Mouse (Mus musculus) heart, postnatal 0 days (tissue): ENCODE data around the gene Ramp1. TPM values are rescaled to one million over a fixed set of nuclear protein-coding genes. Genes with fewer than 3 reads are reported as not detected.
A peak's percentile ranks its signal among the peaks of the same experiment; 100 is the strongest.

Experiments
- ATAC-seq: fragments of 200-750 bp; cut with Nextera tagmentation; 2 replicates; pipeline ENCODE4 v1.8.0; 2017; ENCODE audit warnings: low read depth, moderate number of reproducible peaks, moderate library complexity; ENCODE audit not compliant: insufficient read depth
- DNase-seq: peaks from one replicate; pipeline ENCODE4 v3.0.0-alpha.2; 2016; ENCODE audit warnings: low spot score
- H3K27ac ChIP-seq: fragments of 300-500 bp; sonication (generic); 2 replicates; pipeline ENCODE4 v1.5.1; 2014; ENCODE audit warnings: low read depth, mild to moderate bottlenecking
- H3K27me3 ChIP-seq: fragments of 300-500 bp; sonication (generic); 2 replicates; pipeline ENCODE4 v1.6.1; 2014; ENCODE audit warnings: low read length, mixed read lengths; ENCODE audit not compliant: control insufficient read depth, insufficient read depth
- H3K36me3 ChIP-seq: fragments of 300-500 bp; sonication (generic); replicated peaks from 2 replicates; pipeline ENCODE4 v1.6.1; 2014; ENCODE audit warnings: low read length, mixed read lengths; ENCODE audit not compliant: control insufficient read depth, insufficient read depth
- H3K4me1 ChIP-seq: fragments of 300-500 bp; sonication (generic); 2 replicates; pipeline ENCODE4 v1.6.1; 2014; ENCODE audit warnings: antibody characterized with exemption; ENCODE audit not compliant: control insufficient read depth, insufficient read depth
- H3K4me2 ChIP-seq: fragments of 300-500 bp; sonication (generic); 2 replicates; pipeline ENCODE4 v1.6.1; 2014; ENCODE audit warnings: low read depth, mild to moderate bottlenecking, low read length, moderate library complexity
- H3K4me3 ChIP-seq: fragments of 300-500 bp; sonication (generic); 2 replicates; pipeline ENCODE4 v1.5.1; 2014; ENCODE audit warnings: low read depth, low read length
- H3K9ac ChIP-seq: fragments of 300-500 bp; sonication (generic); replicated peaks from 2 replicates; pipeline ENCODE4 v1.6.1; 2014; ENCODE audit warnings: low read depth, low read length, mixed read lengths
- H3K9me3 ChIP-seq: fragments of 300-500 bp; sonication (generic); replicated peaks from 2 replicates; pipeline ENCODE4 v1.6.1; 2016; ENCODE audit warnings: low read length; ENCODE audit not compliant: control insufficient read depth
- CTCF ChIP-seq: IDR thresholded peaks from 2 replicates; pipeline ENCODE4 v1.5.1; 2016; ENCODE audit warnings: antibody characterized with exemption, control low read depth, low read depth
- EP300 ChIP-seq: IDR thresholded peaks from 2 replicates; pipeline ENCODE4 v1.6.1; 2016; ENCODE audit warnings: antibody characterized with exemption, low read depth
- WGBS: fragments of 180-500 bp; shearing (Covaris S2); extraction: QIAGEN DNeasy Blood & Tissue Kit; methylation state at CpG from one replicate; pipeline ENCODE4 v1.1.7; 2014; 5-methylcytosine and 5-hydroxymethylcytosine counted together
- polyA plus RNA-seq: library from polyadenylated mRNA; unstranded; fragments of >200 nt; fragmentation: Nextera tagmentation; extraction: Ambion mirVana; gene quantifications from 2 replicates; pipeline ENCODE4 v1.2.1, GENCODE M21; 2015
- total RNA-seq: library from RNA; depleted of rRNA; stranded (reverse); fragments of >200 nt; gene quantifications from 2 replicates; pipeline ENCODE4 v1.2.3, GENCODE M21; 2014; ENCODE audit warnings: low replicate concordance

Gene Ramp1
- total and polyA plus RNA-seq, 2 experiments from 2014 or later, result 46.7 to 62.4 TPM

- Histone ChIP-seq H3K4me3 (peak overlapping the region; percentile 60; the same call in 1 of the 2 replicates), H3K36me3 (no peaks in the 10 kb centered on the region), H3K9ac (no peak overlapping the region), H3K27me3 (no peaks in the 10 kb centered on the region), H3K9me3 (no peaks in the 10 kb centered on the region), H3K4me2 (peak overlapping the region; percentile 82), H3K4me1 (peaks cover 23% of the 10 kb centered on the region; the same call in 1 of the 2 replicates), H3K27ac (no peak overlapping the region)
- TF ChIP-seq CTCF (no peak), EP300 (no peak)
- no peak for ATAC-seq
- 61% methylated on average over 5 of the region's 5 CpGs for WGBS
- DNase-seq, result peak; percentile 5
Observed at GRCm38 (mm10) chr1:91181261-91181660, 1.6 kb downstream of the Ramp1 start.

GRCm38 (mm10) chr1:91181784-91182450 is 2.3 kb downstream of the Ramp1 start:
- Histone ChIP-seq H3K4me3 (peak overlapping the region; percentile 60; the same call in 1 of the 2 replicates), H3K36me3 (no peaks in the 10 kb centered on the region)

GRCm38 (mm10) chr1:91183305-91183704 is 3.7 kb downstream of the Ramp1 start:
- Histone ChIP-seq H3K4me3 (no peak overlapping the region), H3K4me1 (peaks cover 23% of the 10 kb centered on the region; the same call in 1 of the 2 replicates), H3K9ac (no peak overlapping the region), H3K27ac (no peak overlapping the region; the same call in 1 of the 2 replicates), H3K27me3 (no peaks in the 10 kb centered on the region), H3K4me2 (no peak overlapping the region), H3K36me3 (no peaks in the 10 kb centered on the region), H3K9me3 (0 out of 2 replicates have a peak, but pooled peaks cover 4% of the 10 kb centered on the region)
- peak; percentile 3 for DNase-seq
- no peak for ATAC-seq
- WGBS, result 66% methylated on average over 10 of the region's 10 CpGs
- TF ChIP-seq EP300 (no peak), CTCF (no peak)

More at GRCm38 (mm10) chr1:91181784-91182450, 2.3 kb downstream of the Ramp1 start:
- Histone ChIP-seq H3K27ac (peak overlapping the region; percentile 36), H3K4me2 (peak overlapping the region; percentile 82), H3K9ac (no peak overlapping the region), H3K9me3 (0 out of 2 replicates have a peak, but pooled peaks cover 4% of the 10 kb centered on the region), H3K27me3 (no peaks in the 10 kb centered on the region), H3K4me1 (peaks cover 23% of the 10 kb centered on the region; the same call in 1 of the 2 replicates)
- 18% methylated on average over 12 of the region's 12 CpGs for WGBS
- DNase-seq, result peak; percentile 8
- TF ChIP-seq EP300, result no peak
- no peak for TF ChIP-seq CTCF
- ATAC-seq, result no peak

- TF ChIP-seq CTCF (no peak), EP300 (no peak)
- ATAC-seq, result no peak
- Histone ChIP-seq H3K4me3 (no peak overlapping the region), H3K36me3 (no peaks in the 10 kb centered on the region), H3K4me2 (no peak overlapping the region), H3K27ac (peak overlapping the region; percentile 47; the same call in 1 of the 2 replicates), H3K4me1 (0 out of 2 replicates have a peak, but pooled peaks cover 10% of the 10 kb centered on the region), H3K9me3 (0 out of 2 replicates have a peak, but pooled peaks cover 4% of the 10 kb centered on the region), H3K27me3 (no peaks in the 10 kb centered on the region), H3K9ac (no peak overlapping the region)
- no peak for DNase-seq
- WGBS, result 81% methylated on average over 6 of the region's 6 CpGs
Observed at GRCm38 (mm10) chr1:91186677-91187076, 7.1 kb downstream of the Ramp1 start.

- Histone ChIP-seq H3K4me1 (0 out of 2 replicates have a peak, but pooled peaks cover 4% of the 10 kb centered on the region), H3K27ac (peak overlapping the region; percentile 47; the same call in 1 of the 2 replicates), H3K36me3 (no peaks in the 10 kb centered on the region), H3K9ac (no peak overlapping the region), H3K4me2 (no peak overlapping the region), H3K27me3 (no peaks in the 10 kb centered on the region), H3K9me3 (0 out of 2 replicates have a peak, but pooled peaks cover 4% of the 10 kb centered on the region), H3K4me3 (no peak overlapping the region)
- no peak for TF ChIP-seq CTCF
- no peak for TF ChIP-seq EP300
- ATAC-seq (no peak), DNase-seq (no peak)
- WGBS, result 89% methylated on average over 5 of the region's 5 CpGs
Observed at GRCm38 (mm10) chr1:91187315-91187714, 7.7 kb downstream of the Ramp1 start.
